8 mouse cellular contexts compared by ENCODE assay signal in the genomic region with DNA sequence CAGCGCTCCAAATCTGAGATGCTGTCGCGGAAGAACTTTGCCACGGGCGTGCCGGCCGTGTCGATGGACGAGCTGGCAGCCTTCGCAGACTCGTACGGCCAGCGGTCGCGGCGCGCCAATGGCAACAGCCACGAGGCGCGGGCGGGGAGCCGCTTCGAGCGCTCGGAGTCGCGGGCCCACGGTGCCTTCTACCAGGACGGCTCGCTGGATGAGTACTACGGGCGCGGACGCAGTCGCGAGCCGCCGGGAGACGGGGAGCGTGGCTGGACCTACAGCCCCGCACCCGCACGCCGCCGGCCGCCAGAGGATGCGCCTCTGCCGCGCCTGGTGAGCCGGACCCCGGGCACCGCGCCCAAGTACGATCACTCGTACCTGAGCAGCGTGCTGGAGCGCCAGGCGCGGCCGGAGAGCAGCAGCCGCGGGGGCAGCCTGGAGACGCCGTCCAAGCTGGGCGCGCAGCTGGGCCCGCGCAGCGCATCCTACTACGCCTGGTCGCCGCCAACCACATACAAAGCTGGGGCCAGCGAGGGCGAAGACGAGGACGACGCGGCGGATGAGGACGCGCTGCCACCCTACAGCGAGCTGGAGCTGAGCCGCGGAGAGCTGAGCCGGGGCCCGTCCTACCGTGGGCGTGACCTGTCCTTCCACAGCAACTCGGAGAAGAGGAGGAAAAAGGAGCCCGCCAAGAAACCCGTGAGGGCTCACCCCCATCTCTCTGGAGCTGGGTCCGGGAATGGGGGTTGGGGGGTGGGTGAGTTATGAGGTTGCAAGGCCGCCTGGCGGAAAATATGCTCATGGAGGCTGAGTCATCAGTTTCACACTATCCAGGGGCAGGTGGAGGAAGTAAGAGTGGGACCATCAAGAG. TPM values are rescaled to one million over a fixed set of nuclear protein-coding genes. Genes with fewer than 3 reads are reported as not detected.
DNase-seq lines count a peak whose midpoint lies in the region; ATAC-seq lines count a peak whose summit lies in the region.

No protein-coding gene starts in this region.

- peak overlapping the region; percentile 80 for H3K9ac ChIP-seq in forebrain, embryonic 13.5 days
- peak overlapping the region; percentile 43 for H3K9ac ChIP-seq in intestine, embryonic 16.5 days (ENCODE audit: low read depth, low read length)

- H3K36me3 ChIP-seq in forebrain, embryonic 13.5 days (ENCODE audit: poor library complexity, severe bottlenecking): peaks cover 8% of the 10 kb centered on the region; the same call in 1 of the 2 replicates
- no peaks in the 10 kb centered on the region for H3K36me3 ChIP-seq in intestine, embryonic 16.5 days (ENCODE audit: control insufficient read depth, insufficient read depth, low read length)

- peak overlapping the region; percentile 55 for H3K4me3 ChIP-seq in forebrain, embryonic 13.5 days
- peak overlapping the region; percentile 51 for H3K4me3 ChIP-seq in intestine, embryonic 16.5 days (ENCODE audit: low read length)

- ATAC-seq in forebrain, embryonic 13.5 days: peak; percentile 79
- peak; percentile 85 for ATAC-seq in intestine, embryonic 16.5 days

- H3K27ac ChIP-seq in forebrain, embryonic 13.5 days: peak overlapping the region; percentile 59
- H3K27ac ChIP-seq in intestine, embryonic 16.5 days (ENCODE audit: low read length): no peak overlapping the region

- WGBS in forebrain, embryonic 13.5 days: 1% methylated on average over 94 of the region's 94 CpGs
- under 1% methylated on average over 88 of the region's 94 CpGs for WGBS in intestine, embryonic 16.5 days

- peak; percentile 38 for DNase-seq in gastrocnemius, postnatal 10 days
- DNase-seq in gastrocnemius, adult 8-10 months (ENCODE audit: low spot score in 2 of 2): no peak
- peak; percentile 53 to 67 for DNase-seq in adrenal gland, postnatal 36 days
- peak; percentile 16 for DNase-seq in lung, postnatal 10 days
- peak; percentile 55 for DNase-seq in right cerebral cortex, postnatal 25 days
- DNase-seq in frontal cortex, postnatal 14 days (ENCODE audit: low spot score in 2 of 2): no peak

- H3K27me3 ChIP-seq in forebrain, embryonic 13.5 days: peaks cover 5% of the 10 kb centered on the region; the same call in 1 of the 2 replicates
- peaks cover 25% of the 10 kb centered on the region for H3K27me3 ChIP-seq in intestine, embryonic 16.5 days (replicated peaks; ENCODE audit: control insufficient read depth, insufficient read depth, low read length)

- no peaks in the 10 kb centered on the region for H3K9me3 ChIP-seq in forebrain, embryonic 13.5 days (replicated peaks)
- H3K9me3 ChIP-seq in intestine, embryonic 16.5 days (ENCODE audit: control insufficient read depth, low read length): no peaks in the 10 kb centered on the region

- peaks cover 29% of the 10 kb centered on the region for H3K4me1 ChIP-seq in forebrain, embryonic 13.5 days
- H3K4me1 ChIP-seq in intestine, embryonic 16.5 days (ENCODE audit: control insufficient read depth, insufficient read depth, low read length): peaks cover 7% of the 10 kb centered on the region; the same call in 1 of the 2 replicates

- H3K4me2 ChIP-seq in forebrain, embryonic 13.5 days: peak overlapping the region; percentile 94
- peak overlapping the region; percentile 97 for H3K4me2 ChIP-seq in intestine, embryonic 16.5 days (ENCODE audit: low read depth, low read length)

RNA-seq across cellular contexts. Expression of a gene that starts 55.1 kb away (rescaled TPM):
- total RNA-seq in gastrocnemius, postnatal 10 days (2021): 1 to 10 TPM; 2.6 to 3.4 TPM
- total RNA-seq in gastrocnemius, adult 8-10 months (2022): 1 to 10 TPM; 1.3 to 2.0 (median 1.5) TPM
- total RNA-seq in adrenal gland, postnatal 36 days (2021): 1 to 10 TPM; 4.1 to 8.0 TPM
- 4.5 and 5.3 TPM in 2 replicates for polyA plus RNA-seq in forebrain, embryonic 13.5 days (2015; fragmentation: Nextera tagmentation; extraction: Ambion mirVana)
- polyA plus RNA-seq in intestine, embryonic 16.5 days (2015; fragmentation: Nextera tagmentation; extraction: Ambion mirVana): 0.27 and 0.37 TPM in 2 replicates

Comparison
In these comparisons a context has a peak if more than half of its experiments do, and no peak if none do; other contexts are left out.
1. DNase-seq: peak in gastrocnemius, postnatal 10 days (single experiment), adrenal gland, postnatal 36 days (2 of 2), lung, postnatal 10 days (single experiment) and right cerebral cortex, postnatal 25 days (single experiment); none in gastrocnemius, adult 8-10 months (0 of 2) and frontal cortex, postnatal 14 days (0 of 2).